Mouse (Mus musculus) hindbrain, embryonic 14.5 days (tissue): ENCODE data around the gene Btbd17. TPM values are rescaled to one million over a fixed set of nuclear protein-coding genes. Genes with fewer than 3 reads are reported as not detected.
A peak's percentile ranks its signal among the peaks of the same experiment; 100 is the strongest.

Experiments
- ATAC-seq: fragments of 200-750 bp; cut with Nextera tagmentation; 2 replicates; pipeline ENCODE4 v1.8.0; 2017; ENCODE audit warnings: moderate number of reproducible peaks, mild to moderate bottlenecking, moderate TSS enrichment, moderate library complexity; ENCODE audit not compliant: low FRiP score
- DNase-seq: peaks from one replicate; pipeline ENCODE4 v3.0.0-alpha.2; 2015; ENCODE audit warnings: low spot score
- H3K27ac ChIP-seq: fragments of 300-500 bp; sonication (generic); 2 replicates; pipeline ENCODE4 v1.5.1; 2014; ENCODE audit warnings: mild to moderate bottlenecking, moderate library complexity
- H3K27me3 ChIP-seq: fragments of 300-500 bp; sonication (generic); 2 replicates; pipeline ENCODE4 v1.6.1; 2014; ENCODE audit warnings: mild to moderate bottlenecking, low read length, mixed read lengths; ENCODE audit not compliant: control insufficient read depth, insufficient read depth
- H3K36me3 ChIP-seq: fragments of 300-500 bp; sonication (generic); replicated peaks from 2 replicates; pipeline ENCODE4 v1.6.1; 2014; ENCODE audit not compliant: control insufficient read depth, insufficient read depth
- H3K4me1 ChIP-seq: fragments of 300-500 bp; sonication (generic); replicated peaks from 2 replicates; pipeline ENCODE4 v1.6.1; 2014; ENCODE audit warnings: antibody characterized with exemption, low read length, mixed read lengths; ENCODE audit not compliant: control insufficient read depth, insufficient read depth
- H3K4me2 ChIP-seq: fragments of 300-500 bp; sonication (generic); replicated peaks from 2 replicates; pipeline ENCODE4 v1.6.1; 2014; ENCODE audit warnings: mild to moderate bottlenecking, moderate library complexity
- H3K4me3 ChIP-seq: fragments of 300-500 bp; sonication (generic); replicated peaks from 2 replicates; pipeline ENCODE4 v1.5.1; 2014; ENCODE audit warnings: mild to moderate bottlenecking, low read length
- H3K9ac ChIP-seq: fragments of 300-500 bp; sonication (generic); 2 replicates; pipeline ENCODE4 v1.6.1; 2014
- H3K9me3 ChIP-seq: fragments of 300-500 bp; sonication (generic); 2 replicates; pipeline ENCODE4 v1.6.1; 2016; ENCODE audit warnings: low read length; ENCODE audit not compliant: control insufficient read depth
- WGBS: fragments of 180-500 bp; shearing (Covaris S2); extraction: QIAGEN DNeasy Blood & Tissue Kit; methylation state at CpG from one replicate; pipeline ENCODE4 v1.1.7; 2014; 5-methylcytosine and 5-hydroxymethylcytosine counted together
- polyA plus RNA-seq: library from polyadenylated mRNA; unstranded; fragments of >200 nt; fragmentation: Nextera tagmentation; extraction: Ambion mirVana; gene quantifications from 2 replicates; pipeline ENCODE4 v1.2.1, GENCODE M21; 2014

Gene Btbd17
- 20.0 and 22.1 TPM in 2 replicates for polyA plus RNA-seq

DNA sequence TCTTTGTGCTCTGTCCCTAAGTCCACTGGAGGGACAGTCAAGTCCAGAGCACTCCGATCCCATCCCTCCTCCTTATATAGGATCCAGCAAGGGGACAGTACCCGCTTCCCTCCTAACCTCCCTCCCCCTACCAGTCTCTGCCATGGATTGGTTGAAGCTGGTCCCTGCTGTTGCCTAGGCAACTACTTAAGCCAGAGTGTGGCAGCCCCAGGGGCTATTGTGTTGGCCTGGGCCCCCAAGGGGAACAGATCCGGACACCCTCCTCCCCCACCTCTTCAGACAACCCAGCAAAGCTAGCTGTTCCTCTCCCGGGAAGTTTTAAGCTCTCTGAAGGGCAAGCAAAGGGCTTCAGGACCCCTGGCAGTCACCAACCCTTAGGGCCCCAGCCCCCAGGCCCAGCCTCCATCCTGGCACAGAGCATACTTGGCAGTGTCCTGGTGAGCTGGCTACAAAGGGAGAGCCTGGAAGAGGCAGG, at the start of gene Btbd17:
Gene Btbd17, minus strand, starts transcription at position 98 of the 475 bp plus-strand sequence.
- Histone ChIP-seq H3K9me3 (no peaks in the 10 kb centered on the region), H3K27me3 (peaks cover 3% of the 10 kb centered on the region; the same call in 1 of the 2 replicates), H3K27ac (peak within 1 kb of the TSS; percentile 93), H3K36me3 (no peaks in the 10 kb centered on the region), H3K4me2 (peak within 1 kb of the TSS; percentile 67), H3K9ac (peak within 1 kb of the TSS; percentile 38), H3K4me3 (peak within 1 kb of the TSS; percentile 27), H3K4me1 (peaks cover 43% of the 10 kb centered on the region)
- DNase-seq: peak; percentile 64
- ATAC-seq: peak; percentile 77
- WGBS: 2% methylated on average over 4 of the region's 4 CpGs

DNA sequence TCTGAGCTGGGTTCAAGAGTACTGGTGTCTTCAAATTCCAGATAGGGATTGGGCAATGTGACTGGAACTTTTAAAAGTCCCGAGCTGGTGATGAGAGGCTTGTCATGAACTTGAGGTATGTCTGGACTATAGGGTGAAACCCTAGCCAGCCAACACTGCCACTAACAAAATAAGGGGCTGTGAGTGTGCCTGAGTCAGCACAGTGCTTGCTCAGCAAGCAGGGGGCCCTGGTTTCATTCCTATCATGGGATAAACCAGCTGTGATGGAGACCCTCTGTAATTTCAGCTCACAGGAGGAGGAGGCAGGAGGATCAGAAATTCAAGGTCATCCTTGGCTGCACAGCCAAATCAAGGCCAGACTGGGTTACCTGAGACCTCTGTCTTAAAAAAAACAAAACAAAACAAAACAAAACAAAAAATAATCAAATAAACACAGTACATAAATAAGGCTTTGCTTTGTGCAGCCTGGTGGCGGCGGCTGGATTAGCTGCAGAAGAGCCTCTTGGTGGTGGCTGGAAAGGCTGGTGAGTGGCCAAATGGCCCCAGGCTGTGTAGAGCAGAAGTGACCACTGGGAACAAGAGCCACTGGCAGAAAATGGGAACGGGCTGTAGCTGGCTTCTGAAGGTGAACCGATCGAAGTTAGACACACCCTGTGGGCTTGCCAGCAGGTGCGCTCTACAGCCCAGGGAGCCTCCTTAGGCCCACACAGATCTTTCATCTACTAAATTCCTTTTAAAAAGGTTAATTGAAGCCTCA, 48.9 kb upstream of the Btbd17 start:
- peaks cover 12% of the 10 kb centered on the region for H3K27me3 ChIP-seq
- DNase-seq (no peak), ATAC-seq (no peak)
- 0 out of 2 replicates have a peak, but pooled peaks cover 6% of the 10 kb centered on the region for H3K4me1 ChIP-seq
- no peaks in the 10 kb centered on the region for H3K36me3 ChIP-seq
- WGBS: 72% methylated on average over 7 of the region's 7 CpGs
- H3K4me2 ChIP-seq: no peak overlapping the region
- H3K27ac ChIP-seq: no peak overlapping the region
- H3K4me3 ChIP-seq: no peak overlapping the region
- H3K9ac ChIP-seq: no peak overlapping the region
- no peaks in the 10 kb centered on the region for H3K9me3 ChIP-seq

DNA sequence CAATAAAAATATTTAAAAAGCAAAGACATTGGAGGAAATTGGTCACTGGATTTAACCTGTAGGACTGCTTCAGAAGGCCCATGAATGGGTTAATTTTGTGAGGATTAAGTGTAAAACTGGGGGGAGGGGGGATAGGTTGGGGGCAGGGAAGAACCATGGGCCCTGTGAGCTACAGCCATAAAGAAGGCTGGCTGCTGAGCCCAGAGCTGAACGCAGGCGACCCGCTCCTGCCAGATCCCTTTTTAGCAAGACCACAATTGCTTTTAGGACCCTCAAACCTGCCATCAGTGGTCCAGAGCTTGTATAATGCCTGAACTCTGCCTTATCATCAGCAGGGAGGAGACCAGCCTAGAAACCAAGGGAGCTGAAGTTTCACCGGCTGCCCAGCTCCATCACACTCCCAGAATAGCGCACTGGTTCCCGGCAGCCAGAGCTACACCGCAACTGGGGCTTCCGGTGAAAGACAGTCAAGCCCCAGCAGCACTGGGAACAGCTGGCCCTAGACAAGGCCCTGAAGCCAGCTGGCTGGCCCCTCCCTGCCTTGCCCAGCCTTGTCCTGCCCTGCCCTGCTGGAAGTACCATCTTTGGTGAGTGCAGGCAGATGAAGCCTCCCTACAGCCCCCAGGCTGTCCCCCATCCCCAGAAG, 48.2 kb upstream of the Btbd17 start:
- Histone ChIP-seq H3K36me3 (no peaks in the 10 kb centered on the region), H3K4me2 (no peak overlapping the region), H3K4me3 (no peak overlapping the region), H3K9me3 (no peaks in the 10 kb centered on the region), H3K27ac (no peak overlapping the region), H3K4me1 (0 out of 2 replicates have a peak, but pooled peaks cover 6% of the 10 kb centered on the region), H3K27me3 (peaks cover 5% of the 10 kb centered on the region), H3K9ac (no peak overlapping the region)
- no peak for DNase-seq
- ATAC-seq: no peak
- WGBS: 9% methylated on average over 8 of the region's 8 CpGs

DNA sequence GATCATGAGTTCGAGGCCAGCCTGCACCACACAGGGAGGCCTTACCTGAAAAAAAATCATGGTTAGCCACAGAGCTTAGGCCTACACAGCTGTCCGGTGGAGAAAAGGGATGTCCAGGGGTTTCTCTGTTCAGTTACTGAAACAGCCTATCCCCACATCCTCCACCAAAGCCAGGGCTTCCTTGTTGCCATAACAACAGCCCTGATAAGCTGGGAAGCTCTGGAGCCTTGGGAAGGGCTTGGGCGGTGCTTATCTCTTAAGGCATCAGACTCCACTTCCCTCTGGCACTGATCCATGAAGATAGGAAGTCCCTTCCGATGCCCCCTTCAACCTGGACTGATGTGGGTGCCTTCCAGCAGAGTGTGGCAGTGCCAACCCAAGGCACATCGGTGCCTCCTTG, 37.4 kb upstream of the Btbd17 start:
- DNase-seq: no peak
- Histone ChIP-seq H3K27me3 (no peaks in the 10 kb centered on the region), H3K9ac (no peak overlapping the region), H3K4me3 (no peak overlapping the region), H3K36me3 (no peaks in the 10 kb centered on the region), H3K27ac (no peak overlapping the region), H3K9me3 (no peaks in the 10 kb centered on the region), H3K4me2 (no peak overlapping the region), H3K4me1 (peaks cover 11% of the 10 kb centered on the region)
- ATAC-seq: no peak
- WGBS: 61% methylated on average over 5 of the region's 5 CpGs

DNA sequence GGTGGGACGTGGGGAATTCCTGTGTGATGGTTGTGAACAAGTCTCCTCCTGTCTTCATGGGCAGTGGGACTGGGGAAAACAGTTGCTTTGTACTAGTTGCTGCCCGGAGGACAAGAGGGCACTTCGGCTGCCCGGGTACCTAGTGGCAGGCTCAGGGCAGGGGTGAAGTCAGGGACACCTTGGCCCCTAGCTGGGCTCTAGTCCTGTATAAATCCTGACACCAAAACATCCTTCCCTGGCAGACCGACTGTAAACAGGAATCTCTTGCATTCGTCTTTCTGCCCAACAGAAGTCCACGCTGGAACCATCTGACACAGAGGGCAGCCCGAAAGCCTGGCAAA, 34.7 kb upstream of the Btbd17 start:
- no peaks in the 10 kb centered on the region for H3K9me3 ChIP-seq
- 20% methylated on average over 8 of the region's 8 CpGs for WGBS
- no peak overlapping the region for H3K4me3 ChIP-seq
- H3K4me1 ChIP-seq: peaks cover 11% of the 10 kb centered on the region
- H3K4me2 ChIP-seq: peak overlapping the region; percentile 45
- ATAC-seq (no peak), DNase-seq (no peak)
- no peaks in the 10 kb centered on the region for H3K27me3 ChIP-seq
- H3K9ac ChIP-seq: no peak overlapping the region
- H3K27ac ChIP-seq: no peak overlapping the region
- H3K36me3 ChIP-seq: no peaks in the 10 kb centered on the region

DNA sequence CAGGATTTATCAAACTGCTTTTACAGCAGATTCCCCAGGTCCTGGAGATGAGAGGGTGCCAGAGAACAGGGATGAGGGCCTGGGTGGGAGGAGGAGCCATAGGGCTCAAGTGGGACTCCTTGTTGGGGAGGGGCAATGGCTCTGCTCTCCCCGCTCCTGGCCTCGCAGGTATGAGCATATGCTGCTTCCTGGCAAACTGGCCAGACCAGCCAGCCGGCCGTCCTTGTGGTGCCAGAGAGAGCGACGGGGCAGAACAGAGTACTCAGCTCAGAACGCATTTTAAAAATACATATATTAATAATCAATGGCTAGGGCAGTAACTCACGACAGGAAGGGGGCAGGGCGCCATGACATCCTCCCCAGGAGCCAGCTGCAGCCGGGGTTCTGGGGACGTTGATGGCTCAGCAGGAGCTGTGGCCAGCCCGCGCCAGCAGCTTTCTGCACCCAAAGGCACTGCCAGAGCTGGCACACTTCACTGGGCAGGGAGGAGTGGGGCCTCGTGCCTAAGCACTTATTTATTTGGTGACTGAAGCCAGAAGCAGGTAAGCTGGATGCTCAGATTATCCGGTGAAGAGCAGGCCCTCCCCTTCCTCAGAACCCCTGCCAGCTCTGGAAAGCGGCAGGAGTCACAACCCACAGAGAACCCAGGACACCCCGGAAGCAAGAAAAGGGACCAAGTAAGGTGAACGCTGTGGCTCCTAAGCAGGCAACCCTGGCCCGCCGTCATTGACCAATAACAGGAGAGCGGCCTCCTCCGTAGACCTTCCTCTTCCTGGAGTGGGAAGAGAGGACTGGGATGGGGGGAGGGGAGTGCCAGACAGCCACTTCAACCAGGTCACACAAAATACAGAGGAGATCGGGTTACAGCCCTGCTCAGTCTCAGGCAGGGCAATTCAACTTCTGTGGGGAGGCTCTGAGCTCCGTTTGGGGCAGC, 34.0 kb upstream of the Btbd17 start:
- no peak for DNase-seq
- Histone ChIP-seq H3K27me3 (no peaks in the 10 kb centered on the region), H3K9ac (peak overlapping the region; percentile 43), H3K4me3 (peak overlapping the region; percentile 6; the same call in 1 of the 2 replicates), H3K9me3 (no peaks in the 10 kb centered on the region), H3K36me3 (no peaks in the 10 kb centered on the region), H3K27ac (no peak overlapping the region), H3K4me1 (peaks cover 11% of the 10 kb centered on the region), H3K4me2 (peak overlapping the region; percentile 45)
- ATAC-seq: no peak
- 6% methylated on average over 24 of the region's 24 CpGs for WGBS

DNA sequence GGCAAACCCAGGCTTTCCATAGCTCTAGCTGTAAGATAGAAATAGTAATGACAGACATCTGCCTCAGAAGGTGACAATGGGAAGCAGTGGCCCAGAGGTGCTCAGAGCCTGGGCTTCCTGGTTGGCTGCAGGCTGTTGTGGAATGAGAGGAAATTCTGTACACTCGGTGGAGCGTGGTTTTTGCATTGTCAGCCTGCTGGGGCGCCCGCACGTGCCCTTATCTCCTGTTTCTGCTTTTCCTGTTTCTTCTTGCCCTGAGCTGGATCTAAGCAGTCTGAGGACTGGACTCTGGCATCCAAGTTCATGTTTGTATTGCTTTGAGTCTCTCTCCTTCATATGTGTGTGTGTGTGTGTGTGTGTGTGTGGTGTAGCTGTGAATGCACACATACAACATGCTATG, 30.9 kb upstream of the Btbd17 start:
- H3K9me3 ChIP-seq: no peaks in the 10 kb centered on the region
- ATAC-seq (no peak), DNase-seq (no peak)
- H3K9ac ChIP-seq: no peak overlapping the region
- peaks cover 25% of the 10 kb centered on the region for H3K4me1 ChIP-seq
- H3K36me3 ChIP-seq: no peaks in the 10 kb centered on the region
- H3K4me2 ChIP-seq: no peak overlapping the region
- H3K4me3 ChIP-seq: no peak overlapping the region
- no peaks in the 10 kb centered on the region for H3K27me3 ChIP-seq
- H3K27ac ChIP-seq: no peak overlapping the region
- 62% methylated on average over 5 of the region's 5 CpGs for WGBS

DNA sequence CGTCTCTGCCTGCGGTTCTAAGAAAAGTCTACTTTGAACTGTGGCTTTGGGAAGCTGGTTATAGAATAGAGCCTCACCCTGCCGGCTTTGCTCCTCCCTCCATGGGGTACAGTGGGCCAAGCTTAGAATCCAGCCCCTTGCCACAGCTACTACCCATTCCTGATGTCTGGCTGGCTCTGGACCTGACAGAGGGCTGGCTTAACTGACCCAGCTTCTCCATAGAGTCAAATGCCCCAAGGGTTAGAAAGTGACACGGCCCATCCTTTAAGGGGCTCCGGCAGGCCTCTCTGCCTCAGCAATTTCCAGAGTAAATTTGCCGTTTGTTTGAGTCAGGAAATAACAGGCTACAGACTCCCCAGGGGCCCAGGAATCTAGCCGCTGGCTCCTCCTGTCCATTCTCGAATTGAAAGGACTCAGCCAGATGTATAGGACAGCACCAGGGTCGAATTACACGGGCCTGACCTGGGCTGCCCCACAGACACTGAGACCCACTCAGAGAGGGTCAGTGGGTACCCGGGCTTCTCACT, 27.5 kb upstream of the Btbd17 start:
- H3K27ac ChIP-seq: peak overlapping the region; percentile 40; the same call in 1 of the 2 replicates
- H3K9ac ChIP-seq: no peak overlapping the region
- no peaks in the 10 kb centered on the region for H3K27me3 ChIP-seq
- H3K9me3 ChIP-seq: no peaks in the 10 kb centered on the region
- peaks cover 14% of the 10 kb centered on the region for H3K4me1 ChIP-seq
- no peak for DNase-seq
- H3K4me2 ChIP-seq: no peak overlapping the region
- ATAC-seq: no peak; the same call in 1 of the 2 replicates
- WGBS: 7% methylated on average over 11 of the region's 11 CpGs
- no peak overlapping the region for H3K4me3 ChIP-seq
- no peaks in the 10 kb centered on the region for H3K36me3 ChIP-seq
